Mouse (Mus musculus): ENCODE results near the gene Apeh. TPM values are rescaled to one million over a fixed set of nuclear protein-coding genes. Genes with fewer than 3 reads are reported as not detected.

Apeh gene
- total and polyA plus RNA-seq, 2 experiments from 2014 or later, result 39.6 to 47.8 TPM

GRCm38 (mm10) chr9:108129042-108129948 lies 34.9 kb upstream of the Apeh start:
- H3K27me3 ChIP-seq (ENCODE audit: insufficient read depth, low read length), result no peaks in the 10 kb centered on the region
- H3K4me3 ChIP-seq (ENCODE audit: low read length), result no peak overlapping the region
- H3K9ac ChIP-seq (replicated peaks; ENCODE audit: low read length), result no peak overlapping the region
- no peaks in the 10 kb centered on the region for H3K4me1 ChIP-seq (ENCODE audit: insufficient read depth, low read length)
- no peak for ATAC-seq
- WGBS, result 82% methylated on average over 13 of the region's 13 CpGs
- H3K4me2 ChIP-seq (ENCODE audit: low read depth, low read length), result no peak overlapping the region
- no peak for TF ChIP-seq CTCF (IDR thresholded peaks at IDR 0.05; ENCODE audit: low read depth)
- no peak for DNase-seq (ENCODE audit: low spot score)
- H3K36me3 ChIP-seq (ENCODE audit: insufficient read depth, low read length), result 0 out of 2 replicates have a peak, but pooled peaks cover 5% of the 10 kb centered on the region
- H3K27ac ChIP-seq, result no peak overlapping the region
- H3K9me3 ChIP-seq (ENCODE audit: low read length), result no peaks in the 10 kb centered on the region

GRCm38 (mm10) chr9:108128248-108128647 lies 33.8 kb upstream of the Apeh start:
- H3K9ac ChIP-seq (replicated peaks; ENCODE audit: low read length), result no peak overlapping the region
- no peak for ATAC-seq
- H3K27me3 ChIP-seq (ENCODE audit: insufficient read depth, low read length), result no peaks in the 10 kb centered on the region
- no peaks in the 10 kb centered on the region for H3K4me1 ChIP-seq (ENCODE audit: insufficient read depth, low read length)
- no peaks in the 10 kb centered on the region for H3K9me3 ChIP-seq (ENCODE audit: low read length)
- TF ChIP-seq CTCF (IDR thresholded peaks at IDR 0.05; ENCODE audit: low read depth), result no peak
- 87% methylated on average over 11 of the region's 11 CpGs for WGBS
- no peak overlapping the region for H3K4me2 ChIP-seq (ENCODE audit: low read depth, low read length)
- no peak overlapping the region for H3K4me3 ChIP-seq (ENCODE audit: low read length)
- H3K27ac ChIP-seq, result no peak overlapping the region
- DNase-seq (ENCODE audit: low spot score), result no peak
- 0 out of 2 replicates have a peak, but pooled peaks cover 5% of the 10 kb centered on the region for H3K36me3 ChIP-seq (ENCODE audit: insufficient read depth, low read length)

- H3K9me3 ChIP-seq (ENCODE audit: low read length), result no peaks in the 10 kb centered on the region
- TF ChIP-seq CTCF (IDR thresholded peaks at IDR 0.05; ENCODE audit: low read depth), result no peak
- no peak for ATAC-seq
Observed at GRCm38 (mm10) chr9:108126436-108127180, 32.2 kb upstream of the Apeh start.

GRCm38 (mm10) chr9:108125731-108126130 lies 31.3 kb upstream of the Apeh start:
- no peak for DNase-seq (ENCODE audit: low spot score)
- 70% methylated on average over 8 of the region's 8 CpGs for WGBS
- H3K9ac ChIP-seq (replicated peaks; ENCODE audit: low read length), result no peak overlapping the region
- no peak overlapping the region for H3K4me2 ChIP-seq (ENCODE audit: low read depth, low read length)
- ATAC-seq, result no peak
- no peaks in the 10 kb centered on the region for H3K9me3 ChIP-seq (ENCODE audit: low read length)
- no peaks in the 10 kb centered on the region for H3K27me3 ChIP-seq (ENCODE audit: insufficient read depth, low read length)
- no peak overlapping the region for H3K4me3 ChIP-seq (ENCODE audit: low read length)
- no peaks in the 10 kb centered on the region for H3K4me1 ChIP-seq (ENCODE audit: insufficient read depth, low read length)
- H3K27ac ChIP-seq, result no peak overlapping the region
- H3K36me3 ChIP-seq (ENCODE audit: insufficient read depth, low read length), result 0 out of 2 replicates have a peak, but pooled peaks cover 5% of the 10 kb centered on the region
- no peak for TF ChIP-seq CTCF (IDR thresholded peaks at IDR 0.05; ENCODE audit: low read depth)

More at GRCm38 (mm10) chr9:108126436-108127180, 32.2 kb upstream of the Apeh start:
- 86% methylated on average over 17 of the region's 17 CpGs for WGBS
- H3K36me3 ChIP-seq (ENCODE audit: insufficient read depth, low read length), result 0 out of 2 replicates have a peak, but pooled peaks cover 5% of the 10 kb centered on the region
- DNase-seq (ENCODE audit: low spot score), result no peak
- no peak overlapping the region for H3K27ac ChIP-seq
- no peaks in the 10 kb centered on the region for H3K27me3 ChIP-seq (ENCODE audit: insufficient read depth, low read length)
- no peak overlapping the region for H3K9ac ChIP-seq (replicated peaks; ENCODE audit: low read length)
- H3K4me1 ChIP-seq (ENCODE audit: insufficient read depth, low read length), result no peaks in the 10 kb centered on the region
- no peak overlapping the region for H3K4me2 ChIP-seq (ENCODE audit: low read depth, low read length)
- no peak overlapping the region for H3K4me3 ChIP-seq (ENCODE audit: low read length)

DNA sequence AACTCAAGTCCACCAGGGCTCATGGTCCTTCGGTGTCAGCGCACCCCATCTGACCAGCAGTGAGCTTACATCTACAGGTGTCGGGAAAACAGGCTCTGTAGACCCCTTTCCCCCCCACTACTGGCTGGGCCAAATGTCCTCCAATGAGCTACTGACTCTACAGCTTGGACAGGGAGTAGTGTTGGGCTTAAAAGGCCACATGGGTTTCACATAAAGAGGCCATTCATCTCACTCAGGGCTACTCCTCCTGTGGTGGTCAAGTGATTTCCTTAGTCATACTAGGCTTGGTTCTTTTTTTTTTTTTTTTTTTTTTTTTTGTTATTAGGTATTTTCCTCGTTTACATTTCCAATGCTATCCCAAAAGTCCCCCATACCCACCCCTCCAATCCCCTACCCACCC lies 29.5 kb upstream of the Apeh start:
- whole genome bisulfite sequencing, result 85% methylated on average over 4 of the region's 4 CpGs

DNA sequence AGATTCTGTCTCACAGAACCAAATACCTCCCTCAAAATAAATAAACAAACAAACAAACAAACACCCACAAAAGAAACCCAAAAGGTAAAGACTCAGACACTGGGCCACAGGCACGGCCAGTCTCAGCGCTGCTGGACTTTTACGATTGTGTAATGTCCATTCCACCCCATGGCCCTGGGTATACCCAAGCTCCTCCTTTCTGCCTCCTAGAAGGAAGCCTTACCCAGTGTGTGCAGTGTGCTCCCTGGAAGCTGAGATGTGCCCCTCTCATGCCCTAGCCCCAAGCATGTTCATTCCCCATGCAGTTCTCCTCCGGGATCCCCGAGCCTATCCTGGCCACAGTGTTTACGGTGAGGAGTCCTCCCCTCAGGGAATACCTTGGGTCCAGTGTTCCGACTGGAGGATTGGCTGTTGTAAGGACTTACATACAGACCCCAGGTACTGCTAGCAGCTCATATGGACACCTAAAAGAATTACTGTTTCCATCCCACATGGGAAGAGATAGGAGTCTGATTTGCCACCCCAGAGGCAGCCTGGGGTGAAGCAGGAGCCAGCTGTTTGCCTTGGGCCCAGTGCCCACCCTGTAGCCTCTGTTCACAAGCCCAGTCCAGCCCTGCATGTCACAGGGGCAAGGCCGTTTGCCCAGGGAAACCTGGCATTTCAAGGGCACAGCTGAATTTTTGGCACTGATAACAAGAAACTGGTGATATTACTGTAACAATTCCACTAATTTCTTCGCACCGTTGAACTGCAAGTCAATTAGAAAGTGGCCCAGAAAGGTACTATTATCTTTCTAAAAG lies 27.0 kb upstream of the Apeh start:
- no peak overlapping the region for H3K9ac ChIP-seq (replicated peaks; ENCODE audit: low read length)
- H3K4me3 ChIP-seq (ENCODE audit: low read length), result no peak overlapping the region
- no peaks in the 10 kb centered on the region for H3K4me1 ChIP-seq (ENCODE audit: insufficient read depth, low read length)
- no peak overlapping the region for H3K27ac ChIP-seq
- no peak overlapping the region for H3K4me2 ChIP-seq (ENCODE audit: low read depth, low read length)
- DNase-seq (ENCODE audit: low spot score) (no peak), ATAC-seq (no peak)
- H3K9me3 ChIP-seq (ENCODE audit: low read length), result no peaks in the 10 kb centered on the region
- 81% methylated on average over 10 of the region's 10 CpGs for WGBS
- no peak for TF ChIP-seq CTCF (IDR thresholded peaks at IDR 0.05; ENCODE audit: low read depth)
- 0 out of 2 replicates have a peak, but pooled peaks cover 5% of the 10 kb centered on the region for H3K36me3 ChIP-seq (ENCODE audit: insufficient read depth, low read length)
- H3K27me3 ChIP-seq (ENCODE audit: insufficient read depth, low read length), result no peaks in the 10 kb centered on the region

More for the DNA sequence above, 29.5 kb upstream of the Apeh start:
- TF ChIP-seq CTCF (IDR thresholded peaks at IDR 0.05; ENCODE audit: low read depth), result no peak
- no peak for DNase-seq (ENCODE audit: low spot score)
- no peak overlapping the region for H3K4me2 ChIP-seq (ENCODE audit: low read depth, low read length)
- no peak for ATAC-seq
- no peaks in the 10 kb centered on the region for H3K4me1 ChIP-seq (ENCODE audit: insufficient read depth, low read length)
- no peak overlapping the region for H3K4me3 ChIP-seq (ENCODE audit: low read length)
- H3K27me3 ChIP-seq (ENCODE audit: insufficient read depth, low read length), result no peaks in the 10 kb centered on the region
- H3K27ac ChIP-seq, result no peak overlapping the region
- no peaks in the 10 kb centered on the region for H3K9me3 ChIP-seq (ENCODE audit: low read length)
- 0 out of 2 replicates have a peak, but pooled peaks cover 5% of the 10 kb centered on the region for H3K36me3 ChIP-seq (ENCODE audit: insufficient read depth, low read length)
- no peak overlapping the region for H3K9ac ChIP-seq (replicated peaks; ENCODE audit: low read length)

Measured in hindbrain, postnatal 0 days (tissue).